In the genomic region with DNA sequence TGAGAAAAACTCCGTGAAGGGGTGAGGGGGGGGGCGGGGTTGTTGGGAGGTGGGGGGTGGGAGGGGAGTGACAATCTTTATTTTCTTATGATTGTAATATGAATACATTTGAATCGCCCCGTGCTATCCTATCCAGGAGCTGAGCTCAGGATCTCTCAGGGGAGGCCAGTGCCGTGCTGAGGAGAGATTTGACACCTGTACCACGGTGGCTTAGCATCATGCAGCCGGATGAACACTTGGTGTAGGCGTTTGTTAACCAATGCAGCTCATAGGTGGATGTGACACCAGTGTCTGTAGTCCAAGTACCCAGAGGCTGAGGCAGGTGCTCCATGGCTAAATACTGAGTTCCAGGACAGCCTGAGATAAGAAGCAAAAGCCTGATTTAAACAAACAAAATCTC, we compare ENCODE assay signal across 25 mouse cellular contexts.
A peak's percentile ranks its signal among the peaks of the same experiment; 100 is the strongest.
DNase-seq lines count a peak whose midpoint lies in the region; ATAC-seq and TF ChIP-seq lines count a peak whose summit lies in the region.
"Had no signal": no experiment of that assay in that cellular context is flagged by ENCODE, and none has a peak within 500 bp of the region (broad histone marks: within the 10 kb centered on the region; RNA-seq: fewer than 3 reads in every experiment).

No protein-coding gene starts in this region.

- H3K27ac ChIP-seq in hindbrain, embryonic 16.5 days (ENCODE audit: low read depth, low read length) = no peak overlapping the region
- no peak overlapping the region for H3K27ac ChIP-seq in hindbrain, embryonic 11.5 days (ENCODE audit: low read depth, low read length)
- H3K27ac ChIP-seq in limb, embryonic 11.5 days (replicated peaks; ENCODE audit: low read depth, low read length) = no peak overlapping the region
- H3K27ac ChIP-seq in limb, embryonic 10.5 days = no peak overlapping the region
- no peak overlapping the region for H3K27ac ChIP-seq in midbrain, embryonic 13.5 days
- H3K27ac ChIP-seq in midbrain, postnatal 0 days (ENCODE audit: low read depth, low read length) = no peak overlapping the region
- H3K27ac ChIP-seq in embryonic facial prominence, embryonic 14.5 days (replicated peaks; ENCODE audit: low read depth, low read length) = no peak overlapping the region
- H3K27ac ChIP-seq: embryonic facial prominence, embryonic 15.5 days; hindbrain, embryonic 13.5 days; layer of hippocampus, adult 2 months; limb, embryonic 13.5 days; liver, embryonic 13.5 days; neural tube, embryonic 15.5 days; stomach, embryonic 15.5 days had no signal

- H3K9ac ChIP-seq in hindbrain, embryonic 16.5 days (ENCODE audit: low read depth, low read length) = no peak overlapping the region
- no peak overlapping the region for H3K9ac ChIP-seq in hindbrain, embryonic 11.5 days (ENCODE audit: low read depth, low read length)
- H3K9ac ChIP-seq in limb, embryonic 11.5 days (ENCODE audit: low read length) = no peak overlapping the region
- no peak overlapping the region for H3K9ac ChIP-seq in midbrain, embryonic 13.5 days (replicated peaks)
- no peak overlapping the region for H3K9ac ChIP-seq in midbrain, postnatal 0 days (replicated peaks; ENCODE audit: low read length, poor library complexity, severe bottlenecking)
- H3K9ac ChIP-seq in embryonic facial prominence, embryonic 14.5 days (ENCODE audit: low read depth, low read length) = no peak overlapping the region
- H3K9ac ChIP-seq: embryonic facial prominence, embryonic 15.5 days; hindbrain, embryonic 13.5 days; limb, embryonic 13.5 days; liver, embryonic 13.5 days; neural tube, embryonic 15.5 days; stomach, embryonic 15.5 days had no signal

- H3K27me3 ChIP-seq in hindbrain, embryonic 16.5 days (replicated peaks; ENCODE audit: control insufficient read depth, insufficient read depth, low read length) = no peaks in the 10 kb centered on the region
- no peaks in the 10 kb centered on the region for H3K27me3 ChIP-seq in hindbrain, embryonic 11.5 days (ENCODE audit: control insufficient read depth, insufficient read depth, low read length)
- H3K27me3 ChIP-seq in limb, embryonic 11.5 days (ENCODE audit: control insufficient read depth, insufficient read depth, low read length) = no peaks in the 10 kb centered on the region
- no peaks in the 10 kb centered on the region for H3K27me3 ChIP-seq in limb, embryonic 10.5 days (ENCODE audit: low read depth, poor library complexity, severe bottlenecking)
- H3K27me3 ChIP-seq in midbrain, embryonic 13.5 days = no peaks in the 10 kb centered on the region
- no peaks in the 10 kb centered on the region for H3K27me3 ChIP-seq in midbrain, postnatal 0 days (ENCODE audit: insufficient read depth, low read length)
- no peaks in the 10 kb centered on the region for H3K27me3 ChIP-seq in embryonic facial prominence, embryonic 14.5 days (replicated peaks; ENCODE audit: control insufficient read depth, insufficient read depth, low read length)
- H3K27me3 ChIP-seq: embryonic facial prominence, embryonic 15.5 days; hindbrain, embryonic 13.5 days; limb, embryonic 13.5 days; liver, embryonic 13.5 days; neural tube, embryonic 15.5 days; stomach, embryonic 15.5 days had no signal

- no peak overlapping the region for H3K4me3 ChIP-seq in hindbrain, embryonic 16.5 days (ENCODE audit: low read length)
- H3K4me3 ChIP-seq in hindbrain, embryonic 11.5 days (ENCODE audit: low read depth, low read length) = no peak overlapping the region
- no peak overlapping the region for H3K4me3 ChIP-seq in limb, embryonic 11.5 days (ENCODE audit: low read depth, low read length)
- H3K4me3 ChIP-seq in limb, embryonic 10.5 days = no peak overlapping the region
- H3K4me3 ChIP-seq in midbrain, embryonic 13.5 days (replicated peaks) = no peak overlapping the region
- no peak overlapping the region for H3K4me3 ChIP-seq in midbrain, postnatal 0 days (ENCODE audit: low read depth, low read length)
- H3K4me3 ChIP-seq in embryonic facial prominence, embryonic 14.5 days (ENCODE audit: low read depth, low read length) = no peak overlapping the region
- H3K4me3 ChIP-seq: embryonic facial prominence, embryonic 15.5 days; hindbrain, embryonic 13.5 days; layer of hippocampus, adult 2 months; limb, embryonic 13.5 days; liver, embryonic 13.5 days; neural tube, embryonic 15.5 days; stomach, embryonic 15.5 days had no signal

- H3K9me3 ChIP-seq in hindbrain, embryonic 16.5 days (ENCODE audit: control insufficient read depth, low read length) = no peaks in the 10 kb centered on the region
- no peaks in the 10 kb centered on the region for H3K9me3 ChIP-seq in hindbrain, embryonic 11.5 days (ENCODE audit: control insufficient read depth, low read length)
- H3K9me3 ChIP-seq in limb, embryonic 11.5 days (ENCODE audit: control insufficient read depth, low read length) = no peaks in the 10 kb centered on the region
- H3K9me3 ChIP-seq in limb, embryonic 10.5 days (replicated peaks) = no peaks in the 10 kb centered on the region
- no peaks in the 10 kb centered on the region for H3K9me3 ChIP-seq in midbrain, embryonic 13.5 days
- no peaks in the 10 kb centered on the region for H3K9me3 ChIP-seq in midbrain, postnatal 0 days (ENCODE audit: low read length)
- H3K9me3 ChIP-seq in embryonic facial prominence, embryonic 14.5 days (ENCODE audit: control insufficient read depth, low read length) = no peaks in the 10 kb centered on the region
- H3K9me3 ChIP-seq: embryonic facial prominence, embryonic 15.5 days; hindbrain, embryonic 13.5 days; limb, embryonic 13.5 days; liver, embryonic 13.5 days; neural tube, embryonic 15.5 days; stomach, embryonic 15.5 days had no signal

- H3K36me3 ChIP-seq in hindbrain, embryonic 16.5 days (ENCODE audit: control insufficient read depth, insufficient read depth, low read length) = no peaks in the 10 kb centered on the region
- no peaks in the 10 kb centered on the region for H3K36me3 ChIP-seq in hindbrain, embryonic 11.5 days (ENCODE audit: control insufficient read depth, insufficient read depth, low read length)
- no peaks in the 10 kb centered on the region for H3K36me3 ChIP-seq in limb, embryonic 11.5 days (ENCODE audit: control insufficient read depth, insufficient read depth, low read length)
- no peaks in the 10 kb centered on the region for H3K36me3 ChIP-seq in limb, embryonic 10.5 days
- H3K36me3 ChIP-seq in midbrain, embryonic 13.5 days = no peaks in the 10 kb centered on the region
- no peaks in the 10 kb centered on the region for H3K36me3 ChIP-seq in midbrain, postnatal 0 days (ENCODE audit: insufficient read depth, low read length)
- H3K36me3 ChIP-seq in embryonic facial prominence, embryonic 14.5 days (ENCODE audit: control insufficient read depth, insufficient read depth, low read length) = no peaks in the 10 kb centered on the region
- H3K36me3 ChIP-seq: embryonic facial prominence, embryonic 15.5 days; hindbrain, embryonic 13.5 days; limb, embryonic 13.5 days; liver, embryonic 13.5 days; neural tube, embryonic 15.5 days; stomach, embryonic 15.5 days had no signal

- ATAC-seq in hindbrain, embryonic 16.5 days = peak; percentile 37; the same call in 1 of the 2 replicates
- ATAC-seq in hindbrain, embryonic 11.5 days (ENCODE audit: low FRiP score) = no peak
- ATAC-seq in limb, embryonic 11.5 days (ENCODE audit: insufficient number of reproducible peaks, low FRiP score, low TSS enrichment, low read depth) = no peak
- 0 out of 2 replicates have a peak, but pooled peaks have one; percentile 40 for ATAC-seq in midbrain, embryonic 13.5 days
- ATAC-seq in midbrain, postnatal 0 days (ENCODE audit: low FRiP score) = no peak
- peak; percentile 90; the same call in 1 of the 2 replicates for ATAC-seq in embryonic facial prominence, embryonic 14.5 days (ENCODE audit: low read depth)
- ATAC-seq: forebrain, embryonic 14.5 days; inflammation-experienced regulatory T-cells, adult 6 months had no signal

- no peak for DNase-seq in hindbrain, embryonic 11.5 days (ENCODE audit: low spot score)
- peak; percentile 21 for DNase-seq in limb, embryonic 11.5 days (ENCODE audit: low spot score)
- no peak for DNase-seq in limb, embryonic 10.5 days (ENCODE audit: low spot score)
- DNase-seq in midbrain, postnatal 0 days (ENCODE audit: low spot score) = no peak
- DNase-seq in embryonic facial prominence, embryonic 14.5 days (ENCODE audit: low spot score) = peak; percentile 46
- no peak for DNase-seq in gastrocnemius, adult 8-10 months (ENCODE audit: low spot score in 2 of 2)
- DNase-seq: adrenal gland, adult 2 months; cerebellum, adult 11 months; cerebellum, postnatal 10 days; gastrocnemius, postnatal 10 days; kidney, adult 9 months; layer of hippocampus, postnatal 36 days; liver, embryonic 13.5 days; right cerebral cortex, adult 18-20 months; thymus, postnatal 25 days had no signal

- no peak overlapping the region for H3K4me2 ChIP-seq in hindbrain, embryonic 16.5 days (ENCODE audit: low read length)
- no peak overlapping the region for H3K4me2 ChIP-seq in hindbrain, embryonic 11.5 days (replicated peaks; ENCODE audit: low read depth, low read length)
- no peak overlapping the region for H3K4me2 ChIP-seq in limb, embryonic 11.5 days (ENCODE audit: low read depth, severe bottlenecking)
- H3K4me2 ChIP-seq in midbrain, embryonic 13.5 days (replicated peaks) = no peak overlapping the region
- H3K4me2 ChIP-seq in midbrain, postnatal 0 days (ENCODE audit: low read depth, low read length, poor library complexity, severe bottlenecking) = no peak overlapping the region
- H3K4me2 ChIP-seq in embryonic facial prominence, embryonic 14.5 days (ENCODE audit: low read depth, low read length) = no peak overlapping the region
- H3K4me2 ChIP-seq: embryonic facial prominence, embryonic 15.5 days; hindbrain, embryonic 13.5 days; limb, embryonic 13.5 days; liver, embryonic 13.5 days; neural tube, embryonic 15.5 days; stomach, embryonic 15.5 days had no signal

- TF ChIP-seq CTCF in midbrain, postnatal 0 days (IDR thresholded peaks at IDR 0.05) = no peak

- 14% methylated on average over 8 of the region's 8 CpGs for WGBS in hindbrain, embryonic 16.5 days
- WGBS in hindbrain, embryonic 11.5 days = 23% methylated on average over 8 of the region's 8 CpGs
- 18% methylated on average over 8 of the region's 8 CpGs for WGBS in limb, embryonic 11.5 days
- 14% methylated on average over 8 of the region's 8 CpGs for WGBS in limb, embryonic 10.5 days
- 20% methylated on average over 8 of the region's 8 CpGs for WGBS in midbrain, embryonic 13.5 days
- WGBS in midbrain, postnatal 0 days = 21% methylated on average over 8 of the region's 8 CpGs
- WGBS in embryonic facial prominence, embryonic 14.5 days = 18% methylated on average over 8 of the region's 8 CpGs

- H3K4me1 ChIP-seq in hindbrain, embryonic 16.5 days (ENCODE audit: control insufficient read depth, insufficient read depth, low read depth, low read length) = no peaks in the 10 kb centered on the region
- H3K4me1 ChIP-seq in hindbrain, embryonic 11.5 days (replicated peaks; ENCODE audit: control insufficient read depth, insufficient read depth, low read length) = no peaks in the 10 kb centered on the region
- 0 out of 2 replicates have a peak, but pooled peaks cover 3% of the 10 kb centered on the region for H3K4me1 ChIP-seq in limb, embryonic 11.5 days (ENCODE audit: control insufficient read depth, insufficient read depth, low read length)
- H3K4me1 ChIP-seq in limb, embryonic 10.5 days = peaks cover 12% of the 10 kb centered on the region
- H3K4me1 ChIP-seq in midbrain, embryonic 13.5 days (replicated peaks) = no peaks in the 10 kb centered on the region
- no peaks in the 10 kb centered on the region for H3K4me1 ChIP-seq in midbrain, postnatal 0 days (ENCODE audit: insufficient read depth, low read length)
- H3K4me1 ChIP-seq in embryonic facial prominence, embryonic 14.5 days (ENCODE audit: control insufficient read depth, insufficient read depth, low read length) = no peaks in the 10 kb centered on the region; the same call in 1 of the 2 replicates
- H3K4me1 ChIP-seq: embryonic facial prominence, embryonic 15.5 days; hindbrain, embryonic 13.5 days; liver, embryonic 13.5 days; neural tube, embryonic 15.5 days; stomach, embryonic 15.5 days had no signal

Comparison
In these comparisons a context has a peak if more than half of its experiments do, and no peak if none do; other contexts are left out.
1. ATAC-seq: peak in hindbrain, embryonic 16.5 days (single experiment), midbrain, embryonic 13.5 days (single experiment) and embryonic facial prominence, embryonic 14.5 days (single experiment); none in hindbrain, embryonic 11.5 days (single experiment), limb, embryonic 11.5 days (single experiment) and midbrain, postnatal 0 days (single experiment).
2. DNase-seq: peak in limb, embryonic 11.5 days (single experiment) and embryonic facial prominence, embryonic 14.5 days (single experiment); none in hindbrain, embryonic 11.5 days (single experiment), limb, embryonic 10.5 days (single experiment), midbrain, postnatal 0 days (single experiment) and gastrocnemius, adult 8-10 months (0 of 2).